27 mouse cellular contexts compared by ENCODE assay signal in the genomic region with DNA sequence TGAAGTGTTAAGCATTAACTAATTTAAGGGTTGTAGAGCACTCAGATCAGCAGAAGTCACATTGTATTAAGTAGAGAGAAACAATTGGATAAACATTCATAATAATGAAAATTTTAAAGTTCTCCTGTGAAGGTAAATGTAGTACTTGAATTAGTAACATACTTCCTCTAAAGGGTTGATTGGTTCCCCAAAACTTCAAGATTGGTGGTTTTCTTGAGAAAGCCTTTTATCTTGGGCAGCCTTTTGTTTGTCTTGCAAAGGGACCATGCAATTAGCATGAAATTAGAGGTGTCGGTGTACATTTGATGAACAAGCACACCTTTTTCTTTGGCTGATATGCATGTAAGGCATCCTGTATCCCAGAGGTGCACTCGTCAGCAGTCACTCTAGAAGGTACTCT.
"Had no signal": no experiment of that assay in that cellular context is flagged by ENCODE, and none has a peak within 500 bp of the region (broad histone marks: within the 10 kb centered on the region; RNA-seq: fewer than 3 reads in every experiment).

No protein-coding gene starts in this region.

- DNase-seq: gastrocnemius, adult 2 months; gastrocnemius, postnatal 10 days; gastrocnemius, postnatal 25 days; heart, adult 18-20 months; heart, postnatal 10 days; heart, postnatal 4 days; kidney, adult 18-20 months; kidney, adult 8-10 months; kidney, postnatal 10 days; kidney, postnatal 25 days; kidney, postnatal 4 days; liver; liver, embryonic 13.5 days had no signal

- H3K27ac ChIP-seq: gastrocnemius, adult 2 months; heart, embryonic 10.5 days; hindbrain, embryonic 10.5 days; hindbrain, embryonic 12.5 days; hindbrain, embryonic 14.5 days; intestine, embryonic 15.5 days; layer of hippocampus, adult 2 months; left cerebral cortex, adult 2 months; limb, embryonic 10.5 days; limb, embryonic 12.5 days; liver, embryonic 13.5 days; liver, embryonic 15.5 days had no signal

- H3K36me3 ChIP-seq: heart, embryonic 10.5 days; heart, embryonic 12.5 days; hindbrain, embryonic 10.5 days; hindbrain, embryonic 12.5 days; intestine, embryonic 15.5 days; limb, embryonic 10.5 days; limb, embryonic 12.5 days; liver, embryonic 13.5 days; liver, embryonic 15.5 days had no signal

- H3K9me3 ChIP-seq: heart, embryonic 10.5 days; heart, embryonic 12.5 days; hindbrain, embryonic 10.5 days; hindbrain, embryonic 12.5 days; intestine, embryonic 15.5 days; limb, embryonic 10.5 days; limb, embryonic 12.5 days; liver, embryonic 13.5 days; liver, embryonic 15.5 days had no signal

- H3K4me3 ChIP-seq: gastrocnemius, adult 2 months; heart, embryonic 10.5 days; heart, embryonic 12.5 days; hindbrain, embryonic 10.5 days; hindbrain, embryonic 12.5 days; intestine, embryonic 15.5 days; layer of hippocampus, adult 2 months; left cerebral cortex, adult 2 months; limb, embryonic 10.5 days; limb, embryonic 12.5 days; liver, embryonic 13.5 days; liver, embryonic 15.5 days had no signal

- H3K9ac ChIP-seq: heart, embryonic 12.5 days; hindbrain, embryonic 12.5 days; hindbrain, embryonic 14.5 days; intestine, embryonic 15.5 days; limb, embryonic 12.5 days; liver, embryonic 13.5 days; liver, embryonic 15.5 days had no signal

- ATAC-seq: hindbrain, embryonic 16.5 days; inflammation-experienced regulatory T-cells, adult 6 months; intestine, embryonic 15.5 days; intestine, postnatal 0 days had no signal

- H3K27me3 ChIP-seq: heart, embryonic 12.5 days; hindbrain, embryonic 12.5 days; intestine, embryonic 15.5 days; limb, embryonic 12.5 days; liver, embryonic 13.5 days; liver, embryonic 15.5 days had no signal

- H3K4me1 ChIP-seq: heart, embryonic 12.5 days; intestine, embryonic 15.5 days; limb, embryonic 12.5 days had no signal
